8 mouse cellular contexts compared by ENCODE assay signal in the genomic region with DNA sequence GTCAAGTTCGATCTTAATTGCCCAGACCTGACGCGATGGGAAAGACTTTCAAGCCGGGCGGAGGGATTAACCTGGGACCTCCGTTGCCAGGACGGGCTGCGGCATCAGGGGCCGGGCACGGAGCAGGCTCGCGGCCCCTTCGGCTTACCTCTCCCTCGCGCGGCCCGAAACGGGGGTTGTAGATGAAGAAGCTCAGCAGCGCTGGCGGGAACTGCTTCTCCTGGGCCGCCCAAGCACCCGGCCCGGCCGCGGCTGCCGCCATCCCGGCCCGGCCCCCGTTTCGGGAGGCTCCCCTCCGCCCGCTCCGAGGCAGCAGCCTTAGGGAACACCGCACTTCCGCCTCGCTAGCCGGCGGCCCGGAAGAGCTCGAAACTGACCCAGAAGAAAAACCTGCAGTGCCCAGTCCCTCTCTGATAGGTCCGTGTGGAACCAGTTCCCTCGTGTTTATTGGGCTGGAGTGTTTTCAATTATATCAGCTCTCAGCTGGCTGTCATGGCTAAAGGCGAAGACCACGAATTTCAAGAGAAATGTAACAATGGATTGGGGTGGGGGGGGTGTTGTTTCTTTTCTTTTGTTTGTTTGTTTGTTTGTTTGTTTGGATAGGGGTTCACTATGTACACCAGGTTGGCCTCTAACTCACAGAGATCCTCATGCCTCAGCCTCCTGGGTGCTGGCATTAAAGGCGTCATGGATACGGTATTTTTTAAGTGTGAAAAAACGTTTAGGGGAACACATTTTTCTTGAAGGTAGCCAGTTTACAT. TPM values are rescaled to one million over a fixed set of nuclear protein-coding genes. Genes with fewer than 3 reads are reported as not detected.
DNase-seq lines count a peak whose midpoint lies in the region; ATAC-seq lines count a peak whose summit lies in the region.

A gene (minus strand): TSS at position 327 of the 761 bp plus-strand sequence.

- peak within 1 kb of the TSS; percentile 94 for H3K9ac ChIP-seq in heart, embryonic 13.5 days
- peak within 1 kb of the TSS; percentile 88 for H3K9ac ChIP-seq in liver, embryonic 12.5 days
- peak within 1 kb of the TSS; percentile 59 for H3K9ac ChIP-seq in stomach, embryonic 15.5 days

- peak; percentile 92 for ATAC-seq in heart, embryonic 13.5 days (ENCODE audit: extremely low read depth, insufficient number of reproducible peaks, low FRiP score, low TSS enrichment)
- peak; percentile 99 for ATAC-seq in liver, embryonic 12.5 days
- peak; percentile 99 for ATAC-seq in stomach, embryonic 15.5 days (ENCODE audit: insufficient read depth, low FRiP score, low read depth)

- H3K4me3 ChIP-seq in brown adipose tissue, adult 24 weeks (ENCODE audit: insufficient read depth, low read depth, low read length), result peak within 1 kb of the TSS; percentile 98
- peak within 1 kb of the TSS; percentile 94 for H3K4me3 ChIP-seq in heart, embryonic 13.5 days
- peak within 1 kb of the TSS; percentile 94 for H3K4me3 ChIP-seq in liver, embryonic 12.5 days
- peak within 1 kb of the TSS; percentile 61 for H3K4me3 ChIP-seq in stomach, embryonic 15.5 days (replicated peaks)

- H3K27ac ChIP-seq in brown adipose tissue, adult 24 weeks (replicated peaks; ENCODE audit: low read depth, low read length), result peak within 1 kb of the TSS; percentile 45
- H3K27ac ChIP-seq in heart, embryonic 13.5 days (replicated peaks), result peak within 1 kb of the TSS; percentile 79
- H3K27ac ChIP-seq in liver, embryonic 12.5 days, result peak within 1 kb of the TSS; percentile 88
- H3K27ac ChIP-seq in stomach, embryonic 15.5 days, result peak within 1 kb of the TSS; percentile 74

- WGBS in heart, embryonic 13.5 days, result 3% methylated on average over 46 of the region's 47 CpGs
- 4% methylated on average over 47 of the region's 47 CpGs for WGBS in liver, embryonic 12.5 days (ENCODE audit: insufficient replicate concordance)
- 3% methylated on average over 47 of the region's 47 CpGs for WGBS in stomach, embryonic 15.5 days

- H3K4me1 ChIP-seq in brown adipose tissue, adult 24 weeks (ENCODE audit: control insufficient read depth, insufficient read depth, insufficient read length, low read length), result peaks cover 3% of the 10 kb centered on the region
- peaks cover 6% of the 10 kb centered on the region for H3K4me1 ChIP-seq in heart, embryonic 13.5 days
- H3K4me1 ChIP-seq in liver, embryonic 12.5 days, result peaks cover 19% of the 10 kb centered on the region
- H3K4me1 ChIP-seq in stomach, embryonic 15.5 days, result peaks cover 3% of the 10 kb centered on the region; the same call in 1 of the 2 replicates

- H3K36me3 ChIP-seq in heart, embryonic 13.5 days, result peaks cover 29% of the 10 kb centered on the region
- H3K36me3 ChIP-seq in liver, embryonic 12.5 days, result peaks cover 28% of the 10 kb centered on the region
- H3K36me3 ChIP-seq in stomach, embryonic 15.5 days, result peaks cover 17% of the 10 kb centered on the region

- peak within 1 kb of the TSS; percentile 70 for H3K4me2 ChIP-seq in heart, embryonic 13.5 days
- H3K4me2 ChIP-seq in liver, embryonic 12.5 days, result peak within 1 kb of the TSS; percentile 71
- peak within 1 kb of the TSS; percentile 43 for H3K4me2 ChIP-seq in stomach, embryonic 15.5 days

- no peaks in the 10 kb centered on the region for H3K9me3 ChIP-seq in heart, embryonic 13.5 days
- H3K9me3 ChIP-seq in liver, embryonic 12.5 days (replicated peaks), result no peaks in the 10 kb centered on the region
- no peaks in the 10 kb centered on the region for H3K9me3 ChIP-seq in stomach, embryonic 15.5 days

- no peaks in the 10 kb centered on the region for H3K27me3 ChIP-seq in heart, embryonic 13.5 days (replicated peaks)
- no peaks in the 10 kb centered on the region for H3K27me3 ChIP-seq in liver, embryonic 12.5 days (replicated peaks)
- H3K27me3 ChIP-seq in stomach, embryonic 15.5 days (replicated peaks), result no peaks in the 10 kb centered on the region

- DNase-seq in CD4-positive, CD25-positive, alpha-beta regulatory T cell, adult 2 months (ENCODE audit: low read depth, low spot score), result peak; percentile 86
- peak; percentile 19 for DNase-seq in fat pad, adult 2 months (ENCODE audit: extremely low read depth, low read depth, low spot score)
- peak; percentile 85 for DNase-seq in kidney, postnatal 10 days
- peak; percentile 66 to 74 for DNase-seq in natural killer cell, adult 2 months (ENCODE audit: low spot score in 2 of 2)

RNA-seq across cellular contexts. Expression of the gene that starts here (rescaled TPM):
- polyA plus RNA-seq in brown adipose tissue, adult 24 weeks (2012; ENCODE audit: insufficient read depth, insufficient read length, missing spikeins), result 44.3 and 48.2 TPM in 2 replicates
- 48.1 and 50.9 TPM in 2 replicates for polyA plus RNA-seq in heart, embryonic 13.5 days (2015; fragmentation: Nextera tagmentation; extraction: Ambion mirVana)
- 58.9 and 62.1 TPM in 2 replicates for polyA plus RNA-seq in liver, embryonic 12.5 days (2016; fragmentation: Nextera tagmentation; extraction: Ambion mirVana)
- 68.4 and 76.6 TPM in 2 replicates for polyA plus RNA-seq in stomach, embryonic 15.5 days (2015; fragmentation: Nextera tagmentation; extraction: Ambion mirVana)

Comparison
In these comparisons a context has a peak if more than half of its experiments do, and no peak if none do; other contexts are left out.
1. Peak in every context shown above with its lines: DNase-seq, ATAC-seq, H3K4me3 ChIP-seq and H3K27ac ChIP-seq.
2. DNase-seq: peak in every context shown above with its lines; median percentile 86 in CD4-positive, CD25-positive, alpha-beta regulatory T cell, adult 2 months; 85 in kidney, postnatal 10 days; 70 in natural killer cell, adult 2 months; 19 in fat pad, adult 2 months.